Mouse (Mus musculus) heart, postnatal 0 days (tissue): ENCODE measurements around the gene Chrdl1. TPM values are rescaled to one million over a fixed set of nuclear protein-coding genes. Genes with fewer than 3 reads are reported as not detected.

Source experiments
- ATAC-seq: fragments of 200-750 bp; cut with Nextera tagmentation; 2 replicates; pipeline ENCODE4 v1.8.0; 2017; ENCODE audit warnings: low read depth, moderate number of reproducible peaks, moderate library complexity; ENCODE audit not compliant: insufficient read depth
- DNase-seq: peaks from one replicate; pipeline ENCODE4 v3.0.0-alpha.2; 2016; ENCODE audit warnings: low spot score
- H3K27ac ChIP-seq: fragments of 300-500 bp; sonication (generic); 2 replicates; pipeline ENCODE4 v1.5.1; 2014; ENCODE audit warnings: low read depth, mild to moderate bottlenecking
- H3K27me3 ChIP-seq: fragments of 300-500 bp; sonication (generic); 2 replicates; pipeline ENCODE4 v1.6.1; 2014; ENCODE audit warnings: low read length, mixed read lengths; ENCODE audit not compliant: control insufficient read depth, insufficient read depth
- H3K36me3 ChIP-seq: fragments of 300-500 bp; sonication (generic); replicated peaks from 2 replicates; pipeline ENCODE4 v1.6.1; 2014; ENCODE audit warnings: low read length, mixed read lengths; ENCODE audit not compliant: control insufficient read depth, insufficient read depth
- H3K4me1 ChIP-seq: fragments of 300-500 bp; sonication (generic); 2 replicates; pipeline ENCODE4 v1.6.1; 2014; ENCODE audit warnings: antibody characterized with exemption; ENCODE audit not compliant: control insufficient read depth, insufficient read depth
- H3K4me2 ChIP-seq: fragments of 300-500 bp; sonication (generic); 2 replicates; pipeline ENCODE4 v1.6.1; 2014; ENCODE audit warnings: low read depth, mild to moderate bottlenecking, low read length, moderate library complexity
- H3K4me3 ChIP-seq: fragments of 300-500 bp; sonication (generic); 2 replicates; pipeline ENCODE4 v1.5.1; 2014; ENCODE audit warnings: low read depth, low read length
- H3K9ac ChIP-seq: fragments of 300-500 bp; sonication (generic); replicated peaks from 2 replicates; pipeline ENCODE4 v1.6.1; 2014; ENCODE audit warnings: low read depth, low read length, mixed read lengths
- H3K9me3 ChIP-seq: fragments of 300-500 bp; sonication (generic); replicated peaks from 2 replicates; pipeline ENCODE4 v1.6.1; 2016; ENCODE audit warnings: low read length; ENCODE audit not compliant: control insufficient read depth
- CTCF ChIP-seq: IDR thresholded peaks from 2 replicates; pipeline ENCODE4 v1.5.1; 2016; ENCODE audit warnings: antibody characterized with exemption, control low read depth, low read depth
- EP300 ChIP-seq: IDR thresholded peaks from 2 replicates; pipeline ENCODE4 v1.6.1; 2016; ENCODE audit warnings: antibody characterized with exemption, low read depth
- WGBS: fragments of 180-500 bp; shearing (Covaris S2); extraction: QIAGEN DNeasy Blood & Tissue Kit; methylation state at CpG from one replicate; pipeline ENCODE4 v1.1.7; 2014; 5-methylcytosine and 5-hydroxymethylcytosine counted together
- polyA plus RNA-seq: library from polyadenylated mRNA; unstranded; fragments of >200 nt; fragmentation: Nextera tagmentation; extraction: Ambion mirVana; gene quantifications from 2 replicates; pipeline ENCODE4 v1.2.1, GENCODE M21; 2015
- total RNA-seq: library from RNA; depleted of rRNA; stranded (reverse); fragments of >200 nt; gene quantifications from 2 replicates; pipeline ENCODE4 v1.2.3, GENCODE M21; 2014; ENCODE audit warnings: low replicate concordance

Gene Chrdl1
- total and polyA plus RNA-seq, 2 experiments from 2014 or later = 1.1 to 1.2 TPM

DNA sequence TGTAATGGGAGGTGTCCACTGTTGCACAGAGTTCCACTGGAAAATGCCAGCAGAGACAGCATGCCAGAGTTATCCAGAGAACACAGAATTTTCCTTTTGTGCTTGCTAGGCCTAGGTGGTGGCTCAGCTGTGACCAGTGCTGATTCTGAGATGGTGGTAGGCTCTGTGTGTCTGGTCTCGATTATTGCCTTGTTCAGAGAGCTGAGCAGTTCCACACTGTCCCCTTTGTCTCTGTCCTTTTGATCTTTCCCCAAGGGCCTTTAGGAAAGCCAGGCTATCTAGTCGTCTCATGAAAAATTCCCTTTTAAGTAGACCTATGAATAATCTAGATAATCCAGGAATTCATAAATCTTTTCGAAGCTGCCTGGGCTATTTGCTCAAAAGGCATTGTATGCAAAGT lies 47.3 kb downstream of the Chrdl1 start:
- Histone ChIP-seq H3K36me3 (no peaks in the 10 kb centered on the region), H3K4me3 (no peak overlapping the region), H3K4me1 (no peaks in the 10 kb centered on the region), H3K27me3 (no peaks in the 10 kb centered on the region), H3K9ac (no peak overlapping the region), H3K27ac (no peak overlapping the region), H3K9me3 (no peaks in the 10 kb centered on the region), H3K4me2 (no peak overlapping the region)
- TF ChIP-seq EP300 = no peak
- no peak for TF ChIP-seq CTCF
- ATAC-seq (no peak), DNase-seq (no peak)
- 67% methylated on average over 3 of the region's 3 CpGs for WGBS

DNA sequence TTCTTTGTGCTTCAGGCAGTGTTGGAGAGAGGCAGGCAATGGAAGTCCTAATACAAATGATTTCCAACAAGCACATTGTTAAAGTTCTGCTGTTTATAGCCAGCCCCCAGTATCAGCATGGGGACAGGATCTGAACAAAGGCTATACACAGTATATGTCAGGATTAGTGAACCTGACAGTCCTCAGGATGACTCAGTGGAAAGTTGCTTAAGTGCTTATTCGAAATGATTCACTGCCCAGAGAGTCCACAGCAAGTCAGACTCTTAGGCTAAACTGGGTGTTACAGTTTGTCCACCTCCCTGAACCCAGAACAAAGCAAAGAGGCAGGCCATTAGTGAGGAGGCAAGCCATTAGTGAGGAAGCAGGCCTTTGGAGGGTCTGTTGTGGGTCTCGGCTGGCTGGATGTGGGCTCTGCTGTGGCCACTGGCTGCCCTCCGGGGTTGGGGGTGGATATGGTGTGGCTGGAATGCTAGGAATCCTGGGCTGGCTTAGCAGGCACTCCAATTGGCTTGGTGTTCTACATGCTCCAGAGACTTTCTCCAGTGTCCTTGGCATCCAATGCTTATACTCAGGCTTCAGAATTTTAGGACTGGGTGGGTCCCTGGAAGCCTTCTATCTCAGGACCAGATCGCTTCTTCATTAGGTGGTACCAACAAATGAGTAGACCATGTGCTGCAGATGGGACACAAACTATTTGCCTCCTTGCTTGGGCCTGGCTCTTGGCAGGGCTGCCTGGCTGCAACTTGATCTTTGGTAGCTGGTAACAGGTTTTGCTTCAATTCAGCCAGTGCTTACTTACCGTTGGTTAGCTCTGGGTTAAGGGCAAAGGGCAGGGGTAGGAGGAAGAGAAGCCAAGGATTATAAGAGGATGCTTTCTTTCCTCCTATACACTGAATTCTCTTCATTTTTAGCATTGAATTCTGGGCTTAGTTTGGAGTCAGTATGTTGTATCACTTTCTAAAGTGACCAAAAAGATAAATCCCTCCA lies 49.3 kb downstream of the Chrdl1 start:
- no peak for TF ChIP-seq CTCF
- no peak for TF ChIP-seq EP300
- 32% methylated on average over 5 of the region's 5 CpGs for WGBS
- Histone ChIP-seq H3K9ac (no peak overlapping the region), H3K4me1 (no peaks in the 10 kb centered on the region), H3K36me3 (no peaks in the 10 kb centered on the region), H3K4me3 (no peak overlapping the region), H3K9me3 (no peaks in the 10 kb centered on the region), H3K4me2 (no peak overlapping the region), H3K27ac (no peak overlapping the region), H3K27me3 (no peaks in the 10 kb centered on the region)
- peak; percentile 14 for DNase-seq
- peak; percentile 51; the same call in 1 of the 2 replicates for ATAC-seq

DNA sequence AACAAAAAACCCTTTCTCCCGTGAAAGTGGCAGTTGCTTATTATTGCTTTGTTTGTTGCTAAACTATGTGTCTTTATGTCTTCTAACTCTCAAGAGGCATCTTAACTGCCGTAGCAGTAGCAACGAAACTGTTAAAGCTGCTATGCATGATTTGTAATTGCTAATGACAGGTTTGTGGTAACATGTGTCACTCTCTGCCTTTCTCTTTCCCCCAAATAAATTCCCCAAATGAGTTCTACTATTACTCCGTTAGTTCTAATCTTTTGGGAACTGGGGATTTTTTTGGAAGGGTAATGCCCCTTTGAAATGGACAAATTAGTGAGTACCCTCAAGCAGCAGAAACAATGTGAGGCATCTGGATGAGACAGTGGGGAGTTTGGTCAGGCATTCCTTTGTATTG lies 55.9 kb downstream of the Chrdl1 start:
- WGBS = 66% methylated on average over 4 of the region's 4 CpGs
- H3K4me2 ChIP-seq = no peak overlapping the region
- H3K9ac ChIP-seq = no peak overlapping the region
- TF ChIP-seq EP300 = no peak
- TF ChIP-seq CTCF = no peak
- no peak for ATAC-seq
- H3K4me3 ChIP-seq = no peak overlapping the region
- H3K9me3 ChIP-seq = no peaks in the 10 kb centered on the region
- H3K4me1 ChIP-seq = no peaks in the 10 kb centered on the region
- H3K36me3 ChIP-seq = no peaks in the 10 kb centered on the region
- no peak overlapping the region for H3K27ac ChIP-seq
- no peak for DNase-seq
- H3K27me3 ChIP-seq = 0 out of 2 replicates have a peak, but pooled peaks cover 5% of the 10 kb centered on the region

DNA sequence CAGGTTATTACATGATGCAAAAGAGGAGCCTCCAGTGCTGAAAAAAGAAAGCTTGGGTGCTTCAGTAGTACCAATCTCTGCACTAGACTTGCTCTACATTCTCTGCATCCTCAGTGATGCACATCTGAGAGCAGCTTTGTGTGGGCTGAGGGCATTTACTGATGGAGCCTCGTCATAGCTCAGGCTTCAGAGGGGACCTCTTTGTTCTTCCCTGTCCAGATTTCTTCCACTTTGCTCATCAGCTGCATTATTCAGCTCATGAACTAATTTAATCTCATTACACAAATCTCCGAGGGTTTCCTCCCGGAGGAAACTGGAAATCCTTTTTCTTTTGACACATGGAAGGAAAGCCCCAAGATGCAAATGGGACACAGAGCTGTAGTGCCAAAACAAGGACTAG lies 56.5 kb downstream of the Chrdl1 start:
- no peak for TF ChIP-seq EP300
- no peak for TF ChIP-seq CTCF
- no peak for DNase-seq
- no peaks in the 10 kb centered on the region for H3K9me3 ChIP-seq

DNA sequence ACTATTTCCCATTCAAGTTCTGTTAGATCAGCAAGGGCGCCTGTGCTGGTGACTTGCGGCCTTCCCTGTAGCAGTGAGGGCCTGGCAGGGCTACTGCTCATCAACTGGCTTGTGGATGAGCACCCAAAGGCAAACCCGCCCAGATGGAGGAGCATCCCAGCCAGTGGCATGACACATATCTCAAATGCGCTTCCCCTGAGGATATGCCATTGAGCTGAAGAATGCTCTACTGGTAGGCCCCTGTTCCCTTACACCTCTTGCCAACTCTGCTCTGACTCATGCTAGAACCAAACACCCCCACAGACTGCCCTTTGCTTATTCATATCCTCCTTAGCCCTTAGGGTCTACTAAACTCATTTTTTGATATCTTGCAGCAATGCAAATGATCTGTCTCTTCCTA lies 57.4 kb downstream of the Chrdl1 start:
- no peak overlapping the region for H3K4me3 ChIP-seq
- ATAC-seq (no peak), DNase-seq (no peak)
- no peaks in the 10 kb centered on the region for H3K36me3 ChIP-seq
- no peak overlapping the region for H3K27ac ChIP-seq
- 61% methylated on average over 4 of the region's 4 CpGs for WGBS
- no peak for TF ChIP-seq EP300
- no peak overlapping the region for H3K4me2 ChIP-seq
- H3K27me3 ChIP-seq = 0 out of 2 replicates have a peak, but pooled peaks cover 5% of the 10 kb centered on the region
- H3K9me3 ChIP-seq = no peaks in the 10 kb centered on the region
- H3K9ac ChIP-seq = no peak overlapping the region
- H3K4me1 ChIP-seq = no peaks in the 10 kb centered on the region

More for the DNA sequence above, 56.5 kb downstream of the Chrdl1 start:
- Histone ChIP-seq H3K36me3 (no peaks in the 10 kb centered on the region), H3K27me3 (0 out of 2 replicates have a peak, but pooled peaks cover 5% of the 10 kb centered on the region), H3K9ac (no peak overlapping the region), H3K4me1 (no peaks in the 10 kb centered on the region), H3K4me2 (no peak overlapping the region), H3K27ac (no peak overlapping the region), H3K4me3 (no peak overlapping the region)
- WGBS = 51% methylated on average over 3 of the region's 3 CpGs
- no peak for ATAC-seq
